Mouse (Mus musculus) bone marrow macrophage, adult 2 months (primary cell): ENCODE measurements at regions not wholly inside any gene's neighbourhood (a gene's known extent, or its start where the extent isn't known, plus 50 kb on each side); places are given as distances from the start of the nearest gene placed in this dataset.

Source experiments
- H3K27ac ChIP-seq: 2 replicates; pipeline ENCODE4 v1.5.1; 2012; ENCODE audit warnings: low read depth, low read length; ENCODE audit not compliant: insufficient read depth
- H3K4me1 ChIP-seq: 2 replicates; pipeline ENCODE4 v1.6.1; 2012; ENCODE audit warnings: low read length; ENCODE audit not compliant: control insufficient read depth, insufficient read depth
- H3K4me3 ChIP-seq: 2 replicates; pipeline ENCODE4 v1.5.1; 2012; ENCODE audit warnings: mild to moderate bottlenecking, low read length, moderate library complexity; ENCODE audit not compliant: insufficient read depth
- CTCF ChIP-seq: IDR thresholded peaks from 2 replicates; pipeline ENCODE4 v1.5.1; 2012; ENCODE audit warnings: low read depth, mild to moderate bottlenecking, low read length, moderate library complexity
- POLR2A ChIP-seq: IDR thresholded peaks from 2 replicates; pipeline ENCODE4 v1.6.1; 2012; ENCODE audit warnings: mild to moderate bottlenecking, low read depth, low read length, borderline replicate concordance

GRCm38 (mm10) chr1:23492981-23493380, 95.4 kb upstream of the Ogfrl1 start:
- no peak overlapping the region for H3K27ac ChIP-seq
- TF ChIP-seq CTCF (no peak), POLR2A (no peak)
- no peak overlapping the region for H3K4me3 ChIP-seq
- no peaks in the 10 kb centered on the region for H3K4me1 ChIP-seq

DNA sequence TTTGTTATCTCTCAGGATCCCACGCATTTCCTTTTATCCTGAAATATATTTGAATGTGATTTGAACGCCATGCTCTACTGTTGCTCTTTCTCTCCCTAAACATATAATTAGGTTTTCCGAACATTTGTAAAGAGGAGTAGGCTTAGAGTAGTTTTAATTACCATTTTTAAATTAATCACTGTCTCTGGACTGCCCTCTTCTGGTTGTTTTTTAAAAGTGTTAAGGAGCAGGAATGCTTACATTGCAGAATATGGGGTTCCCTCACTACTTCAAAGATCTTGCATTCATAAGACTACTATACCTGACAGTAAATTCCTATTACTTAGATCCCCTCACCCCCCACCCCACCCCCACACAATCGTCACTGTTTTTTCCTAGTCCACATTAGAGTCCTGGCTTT, 97.8 kb upstream of the Ogfrl1 start:
- no peaks in the 10 kb centered on the region for H3K4me1 ChIP-seq
- no peak overlapping the region for H3K4me3 ChIP-seq
- H3K27ac ChIP-seq: no peak overlapping the region
- TF ChIP-seq CTCF (no peak), POLR2A (no peak)

GRCm38 (mm10) chr1:23520113-23520512, 122.5 kb upstream of the Ogfrl1 start:
- Histone ChIP-seq H3K4me1 (no peaks in the 10 kb centered on the region), H3K27ac (no peak overlapping the region), H3K4me3 (no peak overlapping the region)
- no peak for TF ChIP-seq CTCF
- TF ChIP-seq POLR2A: no peak

GRCm38 (mm10) chr1:23532659-23533058, 135.1 kb upstream of the Ogfrl1 start:
- no peak overlapping the region for H3K4me3 ChIP-seq
- TF ChIP-seq POLR2A: no peak
- no peak for TF ChIP-seq CTCF
- H3K4me1 ChIP-seq: no peaks in the 10 kb centered on the region
- H3K27ac ChIP-seq: no peak overlapping the region

GRCm38 (mm10) chr1:23536621-23537020, 139.0 kb upstream of the Ogfrl1 start:
- H3K4me1 ChIP-seq: no peaks in the 10 kb centered on the region
- H3K27ac ChIP-seq: no peak overlapping the region
- no peak for TF ChIP-seq CTCF
- no peak for TF ChIP-seq POLR2A
- H3K4me3 ChIP-seq: no peak overlapping the region

DNA sequence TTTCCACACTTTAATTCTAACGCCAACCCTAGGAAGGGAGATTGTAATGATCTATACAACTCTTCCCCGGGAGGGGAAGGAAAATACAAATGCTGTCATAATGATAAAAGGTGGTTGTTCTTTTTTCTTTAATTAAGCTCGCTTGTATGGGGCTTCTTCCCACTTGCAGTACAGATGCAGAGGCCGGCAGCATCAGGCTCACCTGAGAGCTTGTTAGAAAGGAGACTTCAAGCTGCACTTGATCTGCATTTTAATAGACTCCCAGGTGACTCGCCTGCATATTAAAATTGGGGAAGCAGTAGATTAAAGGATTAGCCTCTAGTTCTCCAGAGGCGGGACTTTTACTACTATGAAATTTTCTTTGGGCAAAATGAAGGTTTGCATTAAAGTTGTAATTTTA, 140.8 kb upstream of the Ogfrl1 start:
- no peak for TF ChIP-seq POLR2A
- no peak for TF ChIP-seq CTCF
- no peak overlapping the region for H3K4me3 ChIP-seq
- H3K4me1 ChIP-seq: no peaks in the 10 kb centered on the region
- H3K27ac ChIP-seq: no peak overlapping the region

DNA sequence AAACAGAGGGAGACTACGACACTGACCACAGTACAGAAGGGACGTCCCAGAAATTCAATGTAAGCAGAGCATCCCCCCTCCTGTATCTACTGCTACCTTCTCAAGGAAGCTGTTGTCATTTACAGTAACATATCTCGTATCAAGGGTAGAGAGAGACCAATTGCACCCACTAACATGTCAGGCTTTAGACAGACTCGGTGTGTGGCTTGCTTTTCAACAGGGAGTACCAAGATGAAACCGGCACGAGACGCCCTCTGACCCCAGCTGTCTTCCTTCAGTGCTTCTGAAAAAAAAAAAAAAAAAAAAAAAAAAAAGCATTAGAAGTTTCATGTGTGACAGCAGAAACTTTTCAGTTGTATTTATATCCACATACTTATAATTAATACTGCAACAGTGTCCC, 143.0 kb upstream of the Ogfrl1 start:
- TF ChIP-seq POLR2A (no peak), CTCF (no peak)
- no peak overlapping the region for H3K27ac ChIP-seq
- no peaks in the 10 kb centered on the region for H3K4me1 ChIP-seq
- H3K4me3 ChIP-seq: no peak overlapping the region

DNA sequence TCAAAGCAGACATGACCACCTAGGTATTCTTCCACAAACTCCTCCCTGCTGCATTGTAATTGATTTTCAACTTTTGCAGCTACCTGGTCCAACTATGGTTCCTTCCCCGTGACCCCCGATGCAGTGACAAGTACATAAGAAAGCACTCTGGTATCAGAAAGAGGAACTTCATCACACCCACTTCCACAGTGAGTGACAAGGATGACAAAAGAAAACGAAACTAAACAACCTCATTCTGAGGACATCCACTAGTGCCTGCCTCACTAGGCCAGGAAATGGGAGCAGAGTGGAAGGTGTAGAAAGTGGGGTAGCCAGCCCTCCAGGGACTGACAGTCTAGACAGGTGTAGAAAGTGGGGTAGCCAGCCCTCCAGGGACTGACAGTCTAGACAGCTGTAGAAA, 158.2 kb upstream of the Ogfrl1 start:
- H3K4me3 ChIP-seq: no peak overlapping the region
- no peak overlapping the region for H3K27ac ChIP-seq
- no peak for TF ChIP-seq POLR2A
- TF ChIP-seq CTCF: no peak
- H3K4me1 ChIP-seq: no peaks in the 10 kb centered on the region

GRCm38 (mm10) chr1:23568106-23568505, 170.5 kb upstream of the Ogfrl1 start:
- H3K27ac ChIP-seq: no peak overlapping the region
- H3K4me1 ChIP-seq: no peaks in the 10 kb centered on the region
- TF ChIP-seq CTCF (no peak), POLR2A (no peak)
- H3K4me3 ChIP-seq: no peak overlapping the region

- H3K4me3 ChIP-seq: no peak overlapping the region
- TF ChIP-seq CTCF (no peak), POLR2A (no peak)
- H3K4me1 ChIP-seq: no peaks in the 10 kb centered on the region
- H3K27ac ChIP-seq: no peak overlapping the region
Observed at GRCm38 (mm10) chr1:23574461-23574860, 176.9 kb upstream of the Ogfrl1 start.

DNA sequence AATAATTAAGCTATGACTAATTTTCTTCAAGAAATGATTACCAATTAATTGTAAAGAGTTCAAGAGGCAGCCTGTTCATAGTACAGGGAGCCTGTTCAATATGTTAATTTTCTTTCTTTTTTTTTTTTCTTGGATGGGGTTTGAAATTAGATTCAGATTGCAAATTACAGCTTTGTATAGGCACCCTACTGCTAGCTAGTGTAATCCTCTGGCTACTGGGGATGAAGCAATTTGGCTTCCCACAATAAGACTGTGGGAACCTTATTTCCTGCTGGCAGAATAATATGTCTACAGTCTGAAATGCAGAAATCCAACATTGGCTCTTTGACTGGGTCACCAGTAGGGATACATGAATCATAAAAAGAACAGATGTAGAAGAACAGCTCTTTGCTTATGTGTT, 177.4 kb upstream of the Ogfrl1 start:
- Histone ChIP-seq H3K4me3 (no peak overlapping the region), H3K4me1 (no peaks in the 10 kb centered on the region), H3K27ac (no peak overlapping the region)
- no peak for TF ChIP-seq CTCF
- TF ChIP-seq POLR2A: no peak
